Mouse (Mus musculus) kidney, postnatal 36 days (tissue): ENCODE results near the gene Nars2.
"Not testable (repeated sequence)": the region's sequence is repeated elsewhere in the genome, so short reads cannot be mapped to it uniquely, and the experiment has no call there.

Source experiments
- DNase-seq, 2 experiments: peaks; one replicate each; pipeline ENCODE4 v3.0.0; 2021 to 2022; ENCODE audit warnings: mixed read lengths in 2 of 2

The Nars2 gene

GRCm38 (mm10) chr7:96951281-96952051, at the start of gene Nars2:
Nars2 (plus strand) TSS chr7:96951505.
- peak; percentile 92 to 95 for DNase-seq

- no peak for DNase-seq
Observed at GRCm38 (mm10) chr7:96902183-96902582, 49.1 kb upstream of the Nars2 start.

- no peak for DNase-seq
Observed at GRCm38 (mm10) chr7:96903088-96903985, 48.0 kb upstream of the Nars2 start.

GRCm38 (mm10) chr7:96904442-96904841, 46.9 kb upstream of the Nars2 start:
- no peak for DNase-seq

GRCm38 (mm10) chr7:96904936-96905335, 46.4 kb upstream of the Nars2 start:
- DNase-seq, result no peak

GRCm38 (mm10) chr7:96905422-96905821, 45.9 kb upstream of the Nars2 start:
- no peak for DNase-seq

GRCm38 (mm10) chr7:96906216-96906615, 45.1 kb upstream of the Nars2 start:
- no peak for DNase-seq

GRCm38 (mm10) chr7:96907971-96908680, 43.2 kb upstream of the Nars2 start:
- no peak for DNase-seq

GRCm38 (mm10) chr7:96909856-96910255, 41.4 kb upstream of the Nars2 start:
- peak; percentile 23 to 42 for DNase-seq

- no peak for DNase-seq
Observed at GRCm38 (mm10) chr7:96910310-96910960, 40.9 kb upstream of the Nars2 start.

- peak; percentile 72 to 90 for DNase-seq
Observed at GRCm38 (mm10) chr7:96914031-96914430, 37.3 kb upstream of the Nars2 start.

GRCm38 (mm10) chr7:96915452-96916105, 35.7 kb upstream of the Nars2 start:
- peak; percentile 63 to 67 for DNase-seq

- DNase-seq, result no peak
Observed at GRCm38 (mm10) chr7:96920447-96921095, 30.7 kb upstream of the Nars2 start.

- DNase-seq, result no peak
Observed at GRCm38 (mm10) chr7:96922927-96923326, 28.4 kb upstream of the Nars2 start.

GRCm38 (mm10) chr7:96943715-96944377, 7.5 kb upstream of the Nars2 start:
- DNase-seq, result no peak

GRCm38 (mm10) chr7:96946501-96946900, 4.8 kb upstream of the Nars2 start:
- not testable (repeated sequence) for DNase-seq

GRCm38 (mm10) chr7:96952094-96952493, 789 bp downstream of the Nars2 start:
- DNase-seq, result peak; percentile 7 to 21

- DNase-seq, result no peak
Observed at GRCm38 (mm10) chr7:96959168-96959567, 7.9 kb downstream of the Nars2 start.

- DNase-seq, result peak; percentile 10 to 12
Observed at GRCm38 (mm10) chr7:96967188-96967587, 15.9 kb downstream of the Nars2 start.

GRCm38 (mm10) chr7:96970359-96970758, 19.1 kb downstream of the Nars2 start:
- peak; percentile 28 to 50 for DNase-seq
